Mouse (Mus musculus): ENCODE results near the gene Sgcd. TPM values are rescaled to one million over a fixed set of nuclear protein-coding genes. Genes with fewer than 3 reads are reported as not detected.

Gene Sgcd
- total and polyA plus RNA-seq, 3 experiments = 0.38 to 2.4 (median 0.43) TPM

DNA sequence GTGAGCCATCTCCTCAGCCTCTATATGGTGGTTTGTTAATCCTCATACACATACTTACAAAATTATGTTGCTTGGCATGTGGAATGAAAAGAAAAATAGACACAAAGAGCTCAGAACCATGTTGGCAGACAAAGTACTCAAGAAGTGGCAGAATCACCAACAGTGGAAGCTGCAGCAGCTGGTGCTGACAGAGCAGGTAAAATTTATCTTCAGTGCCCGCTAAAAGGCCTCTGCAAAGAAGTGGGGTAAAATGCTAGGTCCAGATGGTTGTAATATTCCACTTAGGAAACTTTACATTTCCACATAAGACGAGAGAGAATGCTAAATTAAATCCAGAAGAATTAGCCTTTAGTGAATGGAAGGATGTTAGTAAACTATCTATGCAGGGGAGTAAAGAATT, 7.7 kb downstream of the Sgcd start:
- H3K9ac ChIP-seq (ENCODE audit: insufficient read depth, low read depth) = no peak overlapping the region
- no peak for TF ChIP-seq TCF12 (IDR thresholded peaks at IDR 0.05; ENCODE audit: low read depth, low read length)
- TF ChIP-seq ZC3H11A (IDR thresholded peaks at IDR 0.05; ENCODE audit: low read depth, low read length) = no peak
- TF ChIP-seq CHD2 (IDR thresholded peaks at IDR 0.05; ENCODE audit: low read length) = no peak
- TF ChIP-seq CHD1 (IDR thresholded peaks at IDR 0.05; ENCODE audit: low read depth, low read length) = no peak
- no peak for TF ChIP-seq SMC3 (IDR thresholded peaks at IDR 0.05; ENCODE audit: low read depth, low read length)
- no peak for TF ChIP-seq USF2 (conservative IDR thresholded peaks at IDR 0.05; ENCODE audit: low read depth, low read length)
- TF ChIP-seq MAFK (IDR thresholded peaks at IDR 0.05; ENCODE audit: insufficient replicate concordance, low read length) = no peak
- TF ChIP-seq NRF1 (IDR thresholded peaks at IDR 0.05; ENCODE audit: low read depth, low read length) = no peak
- TF ChIP-seq ETS1 (conservative IDR thresholded peaks at IDR 0.05; ENCODE audit: low read depth, low read length) = no peak
- TF ChIP-seq RCOR1 (conservative IDR thresholded peaks at IDR 0.05; ENCODE audit: low read depth, low read length) = no peak
- TF ChIP-seq IRF4 (IDR thresholded peaks at IDR 0.05; ENCODE audit: low read depth, low read length) = no peak
- TF ChIP-seq ZKSCAN1 (IDR thresholded peaks at IDR 0.05; ENCODE audit: borderline replicate concordance, low read depth, low read length) = no peak
- no peaks in the 10 kb centered on the region for H3K4me1 ChIP-seq (ENCODE audit: control insufficient read depth in 1 of 2, insufficient read depth in 2 of 2)
- no peak for DNase-seq (ENCODE audit: extremely low read depth)
- in situ Hi-C loops (cut with MboI; ENCODE audit: low pct_ligation_motif_present, low pct_unique_long_range_greater_than_20kb, low sequenced_read_pairs) (no loop called here), dilution Hi-C loops (cut with MboI; ENCODE audit: extremely low pct_ligation_motif_present, extremely low pct_unique_long_range_greater_than_20kb, low sequenced_read_pairs) (no loop called here)
- H3K79me2 ChIP-seq (replicated peaks; ENCODE audit: control insufficient read depth, extremely low read depth, insufficient read depth, poor library complexity, severe bottlenecking) = no peaks in the 10 kb centered on the region
- no peaks in the 10 kb centered on the region for H3K27me3 ChIP-seq (replicated peaks)
- H3K36me3 ChIP-seq (replicated peaks in 1 of 2; ENCODE audit: control insufficient read depth in 1 of 2, insufficient read depth in 1 of 2, low read length in 1 of 2) = no peaks in the 10 kb centered on the region
- H3K27ac ChIP-seq (ENCODE audit: insufficient read depth, low read depth) = no peak overlapping the region
- H3K4me2 ChIP-seq (ENCODE audit: insufficient read depth, low read depth, poor library complexity, severe bottlenecking) = no peak overlapping the region
- no peaks in the 10 kb centered on the region for H3K9me3 ChIP-seq (replicated peaks; ENCODE audit: low read length)
- H3K4me3 ChIP-seq (replicated peaks in 1 of 3; ENCODE audit: low read depth in 2 of 3, low read length in 2 of 3, poor library complexity in 1 of 3) = no peak overlapping the region

DNA sequence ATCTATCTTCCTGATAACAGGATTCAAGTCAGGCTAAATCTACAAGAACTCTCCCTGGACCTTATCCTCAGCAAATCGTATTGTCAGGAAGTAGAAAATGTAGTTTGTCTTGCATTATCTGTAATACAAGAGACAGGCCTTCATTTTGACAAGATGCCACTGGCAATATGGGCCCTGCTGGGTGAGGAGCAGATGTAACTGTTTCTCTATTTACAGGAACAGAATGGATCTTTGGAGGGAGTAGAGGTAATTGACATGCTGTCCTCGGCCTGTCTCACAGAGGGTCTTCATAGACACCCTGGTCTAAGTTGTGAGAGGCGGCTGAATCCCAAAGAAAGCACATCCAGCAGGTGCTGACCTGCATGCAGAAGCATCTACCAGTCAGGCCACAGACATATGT, 35.5 kb downstream of the Sgcd start:
- dilution Hi-C loops (cut with MboI; ENCODE audit: extremely low pct_ligation_motif_present, extremely low pct_unique_long_range_greater_than_20kb, low sequenced_read_pairs) = no loop called here

DNA sequence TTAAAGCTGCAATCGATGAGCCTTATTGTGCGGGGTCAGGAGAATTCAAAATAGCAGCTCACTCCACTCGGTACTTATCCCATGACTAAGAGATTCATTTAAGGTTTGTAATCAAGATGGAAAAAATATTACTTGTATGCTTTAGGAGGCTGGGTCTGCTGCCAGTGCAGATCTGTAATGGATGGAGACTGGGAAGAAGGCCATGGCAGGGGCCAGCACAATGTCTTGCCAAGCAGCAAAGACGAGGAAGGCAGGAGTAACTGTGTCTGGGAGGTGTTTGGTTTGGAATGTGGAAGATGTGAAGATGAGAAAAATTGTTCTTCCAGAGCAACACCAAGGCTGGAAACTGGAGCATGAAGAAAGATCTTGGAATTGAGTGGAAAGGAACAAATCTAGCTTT, 36.4 kb downstream of the Sgcd start:
- Histone ChIP-seq H3K9me3 (replicated peaks; ENCODE audit: low read length) (no peaks in the 10 kb centered on the region), H3K27ac (ENCODE audit: insufficient read depth, low read depth) (no peak overlapping the region), H3K4me2 (ENCODE audit: insufficient read depth, low read depth, poor library complexity, severe bottlenecking) (no peak overlapping the region), H3K4me1 (ENCODE audit: control insufficient read depth in 1 of 2, insufficient read depth in 2 of 2) (no peaks in the 10 kb centered on the region), H3K9ac (ENCODE audit: insufficient read depth, low read depth) (no peak overlapping the region), H3K4me3 (replicated peaks in 1 of 3; ENCODE audit: low read depth in 2 of 3, low read length in 2 of 3, poor library complexity in 1 of 3) (no peak overlapping the region), H3K79me2 (replicated peaks; ENCODE audit: control insufficient read depth, extremely low read depth, insufficient read depth, poor library complexity, severe bottlenecking) (no peaks in the 10 kb centered on the region), H3K27me3 (replicated peaks) (no peaks in the 10 kb centered on the region), H3K36me3 (replicated peaks in 1 of 2; ENCODE audit: control insufficient read depth in 1 of 2, insufficient read depth in 1 of 2, low read length in 1 of 2) (no peaks in the 10 kb centered on the region)
- no peak for DNase-seq (ENCODE audit: extremely low read depth)
- TF ChIP-seq MAZ (IDR thresholded peaks at IDR 0.05; ENCODE audit: low read depth, low read length) = no peak
- TF ChIP-seq ZKSCAN1 (IDR thresholded peaks at IDR 0.05; ENCODE audit: borderline replicate concordance, low read depth, low read length) = no peak
- no peak for TF ChIP-seq CHD1 (IDR thresholded peaks at IDR 0.05; ENCODE audit: low read depth, low read length)
- no peak for TF ChIP-seq USF1 (IDR thresholded peaks at IDR 0.05; ENCODE audit: low read depth, low read length)
- no peak for TF ChIP-seq MYC (IDR thresholded peaks at IDR 0.05; ENCODE audit: low read depth, low read length)
- dilution Hi-C loops (cut with MboI; ENCODE audit: extremely low pct_ligation_motif_present, extremely low pct_unique_long_range_greater_than_20kb, low sequenced_read_pairs) = no loop called here
- in situ Hi-C loops (cut with MboI; ENCODE audit: low pct_ligation_motif_present, low pct_unique_long_range_greater_than_20kb, low sequenced_read_pairs) = no loop called here

More for the DNA sequence above, 35.5 kb downstream of the Sgcd start:
- Histone ChIP-seq H3K27ac (ENCODE audit: insufficient read depth, low read depth) (no peak overlapping the region), H3K9ac (ENCODE audit: insufficient read depth, low read depth) (no peak overlapping the region), H3K36me3 (replicated peaks in 1 of 2; ENCODE audit: control insufficient read depth in 1 of 2, insufficient read depth in 1 of 2, low read length in 1 of 2) (no peaks in the 10 kb centered on the region), H3K9me3 (replicated peaks; ENCODE audit: low read length) (no peaks in the 10 kb centered on the region), H3K4me3 (replicated peaks in 1 of 3; ENCODE audit: low read depth in 2 of 3, low read length in 2 of 3, poor library complexity in 1 of 3) (no peak overlapping the region), H3K4me1 (ENCODE audit: control insufficient read depth in 1 of 2, insufficient read depth in 2 of 2) (no peaks in the 10 kb centered on the region), H3K4me2 (ENCODE audit: insufficient read depth, low read depth, poor library complexity, severe bottlenecking) (no peak overlapping the region), H3K79me2 (replicated peaks; ENCODE audit: control insufficient read depth, extremely low read depth, insufficient read depth, poor library complexity, severe bottlenecking) (no peaks in the 10 kb centered on the region), H3K27me3 (replicated peaks) (no peaks in the 10 kb centered on the region)
- in situ Hi-C loops (cut with MboI; ENCODE audit: low pct_ligation_motif_present, low pct_unique_long_range_greater_than_20kb, low sequenced_read_pairs) = no loop called here
- TF ChIP-seq CTCF (conservative IDR thresholded peaks at IDR 0.05 in 1 of 2, IDR thresholded peaks at IDR 0.05 in 1 of 2; ENCODE audit: low read depth in 2 of 2, low read length in 2 of 2) (no peak), CHD2 (IDR thresholded peaks at IDR 0.05; ENCODE audit: low read length) (no peak), ELF1 (IDR thresholded peaks at IDR 0.05; ENCODE audit: low read depth, low read length) (no peak), TCF12 (IDR thresholded peaks at IDR 0.05; ENCODE audit: low read depth, low read length) (no peak), USF1 (IDR thresholded peaks at IDR 0.05; ENCODE audit: low read depth, low read length) (no peak), IRF4 (IDR thresholded peaks at IDR 0.05; ENCODE audit: low read depth, low read length) (no peak), UBTF (IDR thresholded peaks at IDR 0.05; ENCODE audit: low read depth, low read length) (no peak)
- no peak for DNase-seq (ENCODE audit: extremely low read depth)
